Comparison of ENCODE assay signal across 13 mouse cellular contexts in the genomic region with DNA sequence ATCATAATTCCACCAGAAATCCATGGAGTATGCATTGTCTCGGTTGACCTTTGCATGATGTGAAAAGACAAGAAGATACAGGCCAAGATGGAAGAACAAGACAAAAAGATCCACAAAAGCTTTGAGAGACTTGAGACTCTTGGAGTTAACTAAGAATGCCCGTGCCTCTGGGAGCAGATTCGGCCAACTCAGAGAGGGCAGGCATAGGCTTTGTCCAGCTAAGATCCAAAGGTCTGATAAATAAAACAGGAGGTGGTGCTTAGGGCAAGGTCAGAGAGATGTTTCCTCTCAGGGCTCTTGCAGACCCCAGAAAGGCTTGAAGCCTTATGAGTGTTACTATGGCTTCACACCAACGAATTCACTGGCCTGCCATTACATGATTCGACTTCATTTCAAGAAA. TPM values are rescaled to one million over a fixed set of nuclear protein-coding genes. Genes with fewer than 3 reads are reported as not detected.
DNase-seq lines count a peak whose midpoint lies in the region; ATAC-seq and TF ChIP-seq lines count a peak whose summit lies in the region.
"Had no signal": no experiment of that assay in that cellular context is flagged by ENCODE, and none has a peak within 500 bp of the region (broad histone marks: within the 10 kb centered on the region; RNA-seq: fewer than 3 reads in every experiment).

No protein-coding gene starts in this region.

- H3K4me3 ChIP-seq in kidney, embryonic 15.5 days (replicated peaks): no peak overlapping the region
- no peak overlapping the region for H3K4me3 ChIP-seq in lung, postnatal 0 days (ENCODE audit: low read depth, low read length)
- no peak overlapping the region for H3K4me3 ChIP-seq in stomach, embryonic 16.5 days (replicated peaks; ENCODE audit: low read length)
- H3K4me3 ChIP-seq in cerebellum, adult 2 months (replicated peaks; ENCODE audit: insufficient read depth, low read depth, low read length): no peak overlapping the region
- H3K4me3 ChIP-seq: heart, embryonic 12.5 days; neural tube, embryonic 12.5 days had no signal

- peak; percentile 72 for DNase-seq in kidney, adult 9 months
- no peak for DNase-seq in lung, postnatal 0 days (ENCODE audit: low spot score)
- no peak for DNase-seq in lung, postnatal 4 days
- DNase-seq in kidney, postnatal 36 days: peak; percentile 46 to 55
- no peak for DNase-seq in cerebellum, adult 2 months
- DNase-seq: layer of hippocampus, postnatal 36 days; lung, postnatal 10 days; thymus, postnatal 14 days had no signal

- no peak for TF ChIP-seq EP300 in lung, postnatal 0 days (IDR thresholded peaks at IDR 0.05)

- no peak overlapping the region for H3K9ac ChIP-seq in kidney, embryonic 15.5 days
- H3K9ac ChIP-seq in lung, postnatal 0 days (replicated peaks; ENCODE audit: low read depth): no peak overlapping the region
- H3K9ac ChIP-seq in stomach, embryonic 16.5 days (ENCODE audit: low read length): no peak overlapping the region
- H3K9ac ChIP-seq: heart, embryonic 12.5 days; hindbrain, embryonic 14.5 days; neural tube, embryonic 12.5 days had no signal

- no peak overlapping the region for H3K4me2 ChIP-seq in kidney, embryonic 15.5 days
- H3K4me2 ChIP-seq in lung, postnatal 0 days (replicated peaks; ENCODE audit: low read depth, low read length): no peak overlapping the region
- no peak overlapping the region for H3K4me2 ChIP-seq in stomach, embryonic 16.5 days (ENCODE audit: low read depth, low read length)
- H3K4me2 ChIP-seq: heart, embryonic 12.5 days; hindbrain, embryonic 14.5 days; neural tube, embryonic 12.5 days had no signal

- H3K4me1 ChIP-seq in kidney, embryonic 15.5 days: peaks cover 14% of the 10 kb centered on the region
- H3K4me1 ChIP-seq in lung, postnatal 0 days (ENCODE audit: insufficient read depth, low read depth, low read length): peaks cover 2% of the 10 kb centered on the region; the same call in 1 of the 2 replicates
- H3K4me1 ChIP-seq in stomach, embryonic 16.5 days (ENCODE audit: control insufficient read depth, insufficient read depth, low read length): peaks cover 23% of the 10 kb centered on the region
- peaks cover 13% of the 10 kb centered on the region; the same call in 1 of the 2 replicates for H3K4me1 ChIP-seq in cerebellum, adult 2 months (ENCODE audit: control insufficient read depth, insufficient read depth, low read length)
- H3K4me1 ChIP-seq: neural tube, embryonic 12.5 days had no signal

- H3K27ac ChIP-seq in kidney, embryonic 15.5 days: no peak overlapping the region
- H3K27ac ChIP-seq in lung, postnatal 0 days (ENCODE audit: low read length): peak overlapping the region; percentile 65; the same call in 1 of the 2 replicates
- peak overlapping the region; percentile 79; the same call in 1 of the 2 replicates for H3K27ac ChIP-seq in stomach, embryonic 16.5 days (ENCODE audit: low read length)
- no peak overlapping the region for H3K27ac ChIP-seq in cerebellum, adult 2 months (ENCODE audit: insufficient read depth, low read length)
- H3K27ac ChIP-seq: hindbrain, embryonic 14.5 days; neural tube, embryonic 12.5 days had no signal

- H3K36me3 ChIP-seq in kidney, embryonic 15.5 days: no peaks in the 10 kb centered on the region
- no peaks in the 10 kb centered on the region for H3K36me3 ChIP-seq in lung, postnatal 0 days (ENCODE audit: insufficient read depth, low read length)
- no peaks in the 10 kb centered on the region for H3K36me3 ChIP-seq in stomach, embryonic 16.5 days (ENCODE audit: control insufficient read depth, insufficient read depth, low read length)
- H3K36me3 ChIP-seq: heart, embryonic 12.5 days; neural tube, embryonic 12.5 days had no signal

- no peaks in the 10 kb centered on the region for H3K27me3 ChIP-seq in kidney, embryonic 15.5 days
- H3K27me3 ChIP-seq in lung, postnatal 0 days (replicated peaks; ENCODE audit: insufficient read depth, low read length): no peaks in the 10 kb centered on the region
- no peaks in the 10 kb centered on the region for H3K27me3 ChIP-seq in stomach, embryonic 16.5 days (ENCODE audit: control insufficient read depth, insufficient read depth, low read length)
- H3K27me3 ChIP-seq in cerebellum, adult 2 months (ENCODE audit: control insufficient read depth, insufficient read depth, low read length): no peaks in the 10 kb centered on the region
- H3K27me3 ChIP-seq: heart, embryonic 12.5 days; neural tube, embryonic 12.5 days had no signal

- no peak for ATAC-seq in kidney, embryonic 15.5 days (replicated peaks; ENCODE audit: low FRiP score)
- no peak for ATAC-seq in lung, postnatal 0 days
- ATAC-seq in stomach, embryonic 16.5 days (ENCODE audit: insufficient read depth, low FRiP score): no peak

- 76% methylated on average over 5 of the region's 5 CpGs for WGBS in kidney, embryonic 15.5 days
- WGBS in lung, postnatal 0 days: 84% methylated on average over 5 of the region's 5 CpGs
- 87% methylated on average over 5 of the region's 5 CpGs for WGBS in stomach, embryonic 16.5 days
- WGBS in cerebellum, adult 2 months: 92% methylated on average over 5 of the region's 5 CpGs

- no peaks in the 10 kb centered on the region for H3K9me3 ChIP-seq in kidney, embryonic 15.5 days (replicated peaks)
- H3K9me3 ChIP-seq in lung, postnatal 0 days (ENCODE audit: low read length): no peaks in the 10 kb centered on the region
- H3K9me3 ChIP-seq in stomach, embryonic 16.5 days (replicated peaks; ENCODE audit: control insufficient read depth, low read length): no peaks in the 10 kb centered on the region
- H3K9me3 ChIP-seq: heart, embryonic 12.5 days; neural tube, embryonic 12.5 days had no signal

- TF ChIP-seq CTCF in lung, postnatal 0 days (IDR thresholded peaks at IDR 0.05): no peak
- no peak for TF ChIP-seq CTCF in cerebellum, adult 2 months (IDR thresholded peaks at IDR 0.05; ENCODE audit: borderline replicate concordance, insufficient read depth, low read depth, low read length)

- no peak for TF ChIP-seq POLR2A in cerebellum, adult 2 months (IDR thresholded peaks at IDR 0.05; ENCODE audit: borderline replicate concordance, insufficient read depth, low read length)

RNA-seq across cellular contexts. Expression of gene Gclm, which starts 45.3 kb away (rescaled TPM):
- 91.8 and 102 TPM in 2 replicates for polyA plus RNA-seq in kidney, embryonic 15.5 days (2015; fragmentation: Nextera tagmentation; extraction: Ambion mirVana)
- polyA plus RNA-seq in lung, postnatal 0 days (2015; fragmentation: Nextera tagmentation; extraction: Ambion mirVana): 102 and 112 TPM in 2 replicates
- polyA plus RNA-seq in stomach, embryonic 16.5 days (2015; fragmentation: Nextera tagmentation; extraction: Ambion mirVana): 60.8 and 69.5 TPM in 2 replicates
- 75.4 and 78.6 TPM in 2 replicates for polyA plus RNA-seq in cerebellum, adult 2 months (2012; rRNA removed)

Comparison
In these comparisons a context has a peak if more than half of its experiments do, and no peak if none do; other contexts are left out.
1. DNase-seq: peak in kidney, adult 9 months (single experiment) and kidney, postnatal 36 days (2 of 2); none in lung, postnatal 0 days (single experiment), lung, postnatal 4 days (0 of 2) and cerebellum, adult 2 months (0 of 2).
2. H3K27ac ChIP-seq: peak in lung, postnatal 0 days (single experiment) and stomach, embryonic 16.5 days (single experiment); none in kidney, embryonic 15.5 days (single experiment) and cerebellum, adult 2 months (single experiment).